Mouse (Mus musculus): Measurements from ENCODE around the gene Rnf114. TPM values are rescaled to one million over a fixed set of nuclear protein-coding genes. Genes with fewer than 3 reads are reported as not detected.

Rnf114 gene
- 140 and 150 TPM in 2 replicates for polyA plus RNA-seq (2014; fragmentation: Nextera tagmentation; extraction: Ambion mirVana)

DNA sequence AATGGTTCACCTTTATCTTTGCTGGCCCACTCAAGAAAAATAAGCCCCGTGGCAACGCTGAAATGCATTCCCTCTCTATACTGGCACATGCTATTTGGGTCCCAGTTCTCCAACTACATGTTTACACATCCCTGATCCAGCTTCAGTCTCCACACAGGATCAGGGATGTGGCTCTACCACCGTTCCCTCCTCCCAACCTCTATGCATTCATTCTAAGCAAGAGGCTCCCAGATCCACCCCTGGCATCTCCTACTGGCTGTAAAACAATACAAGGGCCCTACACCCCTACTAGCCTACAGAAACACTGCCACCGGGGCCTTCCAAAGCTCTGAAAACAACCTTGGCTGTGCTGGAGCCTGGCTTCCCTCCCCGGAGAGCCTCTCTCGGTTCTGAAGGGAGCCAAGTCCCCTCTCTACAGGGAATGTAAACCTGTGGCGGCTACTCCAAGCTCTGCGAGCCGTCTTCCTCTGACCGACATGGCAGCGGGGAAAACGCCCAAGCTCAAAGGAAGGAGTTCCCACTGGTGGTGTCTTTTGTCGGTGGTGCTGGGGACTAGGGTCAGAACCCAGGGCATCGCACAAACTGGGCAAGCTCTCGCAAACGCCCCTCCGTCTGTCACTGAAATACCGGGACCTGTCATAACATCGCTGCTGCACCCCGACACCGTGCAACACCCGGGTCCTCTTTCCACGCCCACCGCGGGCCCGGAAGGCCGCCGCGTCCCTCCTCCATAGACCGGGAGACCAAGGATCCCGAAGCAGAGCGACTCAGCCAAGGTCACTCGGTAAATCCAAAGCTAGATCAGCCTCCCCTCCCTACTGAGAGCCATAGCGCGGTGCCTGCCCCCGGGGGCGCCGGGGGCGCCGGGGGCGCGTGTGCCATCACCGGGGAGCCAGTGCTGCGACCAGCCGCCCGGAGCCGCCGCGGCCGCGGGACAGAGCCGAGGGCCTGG is at the start of gene Rnf114:
TSS of gene Rnf114 (plus strand) at position 889 of the 952 bp plus-strand sequence.
- peak within 1 kb of the TSS; percentile 91 for H3K9ac ChIP-seq (ENCODE audit: low read length)
- DNase-seq (ENCODE audit: low spot score, missing footprints) (peak; percentile 84), ATAC-seq (ENCODE audit: low FRiP score) (peak; percentile 41; the same call in 1 of the 2 replicates)
- 4% methylated on average over 46 of the region's 52 CpGs for WGBS
- H3K4me3 ChIP-seq (ENCODE audit: low read depth, low read length): peak within 1 kb of the TSS; percentile 100
- H3K27ac ChIP-seq (ENCODE audit: low read depth, low read length): peak within 1 kb of the TSS; percentile 99
- H3K4me1 ChIP-seq (ENCODE audit: control insufficient read depth, insufficient read depth, low read length): peaks cover 16% of the 10 kb centered on the region
- no peaks in the 10 kb centered on the region for H3K27me3 ChIP-seq (ENCODE audit: control insufficient read depth, insufficient read depth, low read length)
- H3K4me2 ChIP-seq: peak within 1 kb of the TSS; percentile 86
- no peaks in the 10 kb centered on the region for H3K9me3 ChIP-seq (ENCODE audit: control insufficient read depth, low read length)
- no peaks in the 10 kb centered on the region for H3K36me3 ChIP-seq (ENCODE audit: control insufficient read depth, insufficient read depth, low read length)

DNA sequence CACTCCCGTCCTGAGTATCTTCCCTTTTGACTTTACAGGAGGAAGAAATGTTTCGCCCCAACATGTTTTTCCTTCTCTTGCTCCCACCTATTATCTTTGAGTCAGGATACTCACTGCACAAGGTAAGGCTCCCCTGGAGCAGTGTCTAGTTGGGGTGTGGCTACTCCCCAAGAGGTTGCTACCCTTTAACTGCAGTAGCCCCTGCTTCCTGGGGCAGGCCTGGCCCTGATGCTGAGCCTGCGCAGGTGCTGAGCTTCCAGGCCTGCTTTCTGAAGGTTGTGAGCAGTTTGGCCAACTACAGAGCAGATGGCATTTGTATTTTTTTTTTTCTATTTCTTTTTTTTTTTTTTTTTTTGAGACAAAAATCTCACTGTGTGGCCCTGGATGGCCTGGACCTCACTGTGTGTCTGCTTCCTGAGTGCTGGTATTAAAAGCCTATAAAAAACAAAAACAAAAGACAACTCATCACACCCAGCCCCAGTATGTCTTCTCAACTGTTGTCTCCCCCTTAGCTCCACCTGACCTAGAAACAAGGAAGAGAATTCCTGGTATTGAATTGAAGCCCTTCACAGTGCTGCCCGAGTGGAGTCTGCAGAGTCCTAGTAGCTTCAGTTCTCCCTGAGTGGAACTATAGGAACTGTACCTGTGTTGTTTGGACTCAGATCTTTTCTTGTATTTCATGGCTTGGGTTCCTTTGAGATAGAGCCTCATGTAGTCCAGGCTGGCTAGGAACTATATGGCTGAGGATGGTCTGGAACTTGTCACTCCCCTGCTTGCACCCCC is 48.8 kb upstream of the Rnf114 start:
- no peaks in the 10 kb centered on the region for H3K4me1 ChIP-seq (ENCODE audit: control insufficient read depth, insufficient read depth, low read length)
- H3K4me2 ChIP-seq: no peak overlapping the region
- no peak overlapping the region for H3K9ac ChIP-seq (ENCODE audit: low read length)
- ATAC-seq (ENCODE audit: low FRiP score) (no peak), DNase-seq (ENCODE audit: low spot score, missing footprints) (no peak)
- H3K36me3 ChIP-seq (ENCODE audit: control insufficient read depth, insufficient read depth, low read length): peaks cover 5% of the 10 kb centered on the region; the same call in 1 of the 2 replicates
- no peaks in the 10 kb centered on the region for H3K27me3 ChIP-seq (ENCODE audit: control insufficient read depth, insufficient read depth, low read length)
- 98% methylated on average over 4 of the region's 4 CpGs for WGBS
- H3K9me3 ChIP-seq (ENCODE audit: control insufficient read depth, low read length): no peaks in the 10 kb centered on the region
- no peak overlapping the region for H3K4me3 ChIP-seq (ENCODE audit: low read depth, low read length)
- H3K27ac ChIP-seq (ENCODE audit: low read depth, low read length): no peak overlapping the region

DNA sequence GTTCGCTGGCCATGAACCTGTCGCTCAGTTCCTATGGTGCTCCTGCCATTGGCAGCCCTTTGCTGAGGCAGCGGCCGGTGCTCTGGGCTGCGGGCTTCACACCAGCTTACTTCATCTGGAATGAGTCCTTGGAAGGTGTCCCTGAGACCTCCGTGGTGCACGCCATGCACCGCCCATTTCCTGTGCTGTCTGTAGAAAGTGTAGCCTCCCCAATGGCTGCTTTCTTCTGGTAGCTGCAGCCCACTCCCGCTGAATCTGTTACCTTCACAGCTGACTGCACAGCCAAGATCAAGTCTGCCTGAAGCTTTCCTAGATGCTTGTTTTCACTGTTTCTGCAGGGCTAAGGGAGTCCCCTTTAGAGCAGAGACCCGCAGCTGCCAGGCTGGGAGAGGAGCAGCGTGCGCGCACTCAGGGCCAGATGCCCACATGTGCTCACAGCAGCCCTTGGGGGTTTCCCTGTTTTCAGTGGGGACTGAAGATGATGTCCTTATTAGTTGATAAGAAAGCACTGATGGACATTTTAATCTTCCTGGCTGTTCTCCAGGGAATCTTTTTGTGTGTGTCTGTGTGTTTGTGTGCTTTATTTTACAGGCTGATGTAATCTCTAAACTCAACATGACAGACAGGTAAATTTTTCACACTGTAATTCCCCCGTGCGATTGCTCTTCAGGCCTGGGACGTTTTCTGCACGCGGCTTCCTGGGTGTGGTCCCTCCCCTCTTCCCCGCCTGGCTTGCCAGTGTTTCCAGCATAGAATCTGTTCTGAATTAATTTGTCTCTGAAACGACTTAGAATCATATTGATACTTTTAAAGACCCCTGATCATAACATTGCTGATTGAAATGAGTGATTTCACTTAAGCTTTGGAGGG is 46.3 kb upstream of the Rnf114 start:
- Histone ChIP-seq H3K4me3 (ENCODE audit: low read depth, low read length) (no peak overlapping the region), H3K27me3 (ENCODE audit: control insufficient read depth, insufficient read depth, low read length) (no peaks in the 10 kb centered on the region), H3K9me3 (ENCODE audit: control insufficient read depth, low read length) (no peaks in the 10 kb centered on the region), H3K4me1 (ENCODE audit: control insufficient read depth, insufficient read depth, low read length) (no peaks in the 10 kb centered on the region), H3K36me3 (ENCODE audit: control insufficient read depth, insufficient read depth, low read length) (peaks cover 6% of the 10 kb centered on the region; the same call in 1 of the 2 replicates), H3K9ac (ENCODE audit: low read length) (no peak overlapping the region), H3K27ac (ENCODE audit: low read depth, low read length) (no peak overlapping the region), H3K4me2 (no peak overlapping the region)
- DNase-seq (ENCODE audit: low spot score, missing footprints) (no peak), ATAC-seq (ENCODE audit: low FRiP score) (no peak)
- 87% methylated on average over 20 of the region's 20 CpGs for WGBS

DNA sequence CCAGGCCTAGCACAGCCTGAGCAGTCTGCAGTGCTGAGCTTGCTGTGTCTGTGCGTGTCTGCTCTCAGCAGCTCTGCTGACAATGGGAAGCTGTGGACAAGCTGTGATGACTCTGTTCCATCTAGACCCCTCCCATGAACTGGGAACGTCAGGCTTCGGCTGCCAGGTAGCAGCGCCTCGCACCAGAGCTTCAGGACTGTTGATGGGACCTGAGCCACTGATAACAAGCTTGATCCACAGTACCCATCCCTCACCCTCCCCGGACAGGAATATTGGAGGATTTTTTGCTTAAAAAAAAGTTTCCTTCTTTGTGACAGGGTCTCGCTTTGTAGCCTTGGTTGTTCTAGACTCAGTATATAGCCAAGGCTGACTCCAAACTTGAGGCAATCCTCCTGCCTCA is 45.2 kb upstream of the Rnf114 start:
- no peak overlapping the region for H3K9ac ChIP-seq (ENCODE audit: low read length)
- H3K9me3 ChIP-seq (ENCODE audit: control insufficient read depth, low read length): no peaks in the 10 kb centered on the region
- no peak overlapping the region for H3K4me3 ChIP-seq (ENCODE audit: low read depth, low read length)
- WGBS: 90% methylated on average over 7 of the region's 7 CpGs
- no peaks in the 10 kb centered on the region for H3K4me1 ChIP-seq (ENCODE audit: control insufficient read depth, insufficient read depth, low read length)
- no peaks in the 10 kb centered on the region for H3K27me3 ChIP-seq (ENCODE audit: control insufficient read depth, insufficient read depth, low read length)
- DNase-seq (ENCODE audit: low spot score, missing footprints) (no peak), ATAC-seq (ENCODE audit: low FRiP score) (no peak)
- 0 out of 2 replicates have a peak, but pooled peaks cover 4% of the 10 kb centered on the region for H3K36me3 ChIP-seq (ENCODE audit: control insufficient read depth, insufficient read depth, low read length)
- no peak overlapping the region for H3K4me2 ChIP-seq
- no peak overlapping the region for H3K27ac ChIP-seq (ENCODE audit: low read depth, low read length)

DNA sequence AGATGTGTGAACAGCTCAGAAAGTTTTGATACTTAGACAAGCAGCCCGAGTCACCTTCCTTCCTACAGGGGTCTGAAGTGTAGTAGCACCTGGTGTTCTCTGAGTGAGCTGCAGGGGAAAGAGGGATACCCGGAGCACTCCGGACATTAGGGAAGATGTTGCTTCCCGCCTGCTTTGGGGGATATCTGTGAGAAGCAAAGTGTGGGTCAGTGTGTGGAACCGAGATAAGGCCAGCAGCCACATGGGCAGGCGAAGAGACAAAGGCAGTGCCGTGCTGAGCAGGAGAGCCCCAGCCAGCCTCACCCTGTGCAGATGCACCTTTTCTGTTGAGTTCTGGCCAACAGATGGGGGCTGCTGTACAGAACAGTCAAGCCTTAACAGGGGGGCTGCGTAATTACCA is 44.8 kb upstream of the Rnf114 start:
- ATAC-seq (ENCODE audit: low FRiP score) (no peak), DNase-seq (ENCODE audit: low spot score, missing footprints) (no peak)
- Histone ChIP-seq H3K36me3 (ENCODE audit: control insufficient read depth, insufficient read depth, low read length) (0 out of 2 replicates have a peak, but pooled peaks cover 4% of the 10 kb centered on the region), H3K27me3 (ENCODE audit: control insufficient read depth, insufficient read depth, low read length) (no peaks in the 10 kb centered on the region), H3K4me2 (no peak overlapping the region), H3K9me3 (ENCODE audit: control insufficient read depth, low read length) (no peaks in the 10 kb centered on the region), H3K9ac (ENCODE audit: low read length) (no peak overlapping the region), H3K4me1 (ENCODE audit: control insufficient read depth, insufficient read depth, low read length) (no peaks in the 10 kb centered on the region), H3K27ac (ENCODE audit: low read depth, low read length) (no peak overlapping the region), H3K4me3 (ENCODE audit: low read depth, low read length) (no peak overlapping the region)
- WGBS: 90% methylated on average over 8 of the region's 8 CpGs

DNA sequence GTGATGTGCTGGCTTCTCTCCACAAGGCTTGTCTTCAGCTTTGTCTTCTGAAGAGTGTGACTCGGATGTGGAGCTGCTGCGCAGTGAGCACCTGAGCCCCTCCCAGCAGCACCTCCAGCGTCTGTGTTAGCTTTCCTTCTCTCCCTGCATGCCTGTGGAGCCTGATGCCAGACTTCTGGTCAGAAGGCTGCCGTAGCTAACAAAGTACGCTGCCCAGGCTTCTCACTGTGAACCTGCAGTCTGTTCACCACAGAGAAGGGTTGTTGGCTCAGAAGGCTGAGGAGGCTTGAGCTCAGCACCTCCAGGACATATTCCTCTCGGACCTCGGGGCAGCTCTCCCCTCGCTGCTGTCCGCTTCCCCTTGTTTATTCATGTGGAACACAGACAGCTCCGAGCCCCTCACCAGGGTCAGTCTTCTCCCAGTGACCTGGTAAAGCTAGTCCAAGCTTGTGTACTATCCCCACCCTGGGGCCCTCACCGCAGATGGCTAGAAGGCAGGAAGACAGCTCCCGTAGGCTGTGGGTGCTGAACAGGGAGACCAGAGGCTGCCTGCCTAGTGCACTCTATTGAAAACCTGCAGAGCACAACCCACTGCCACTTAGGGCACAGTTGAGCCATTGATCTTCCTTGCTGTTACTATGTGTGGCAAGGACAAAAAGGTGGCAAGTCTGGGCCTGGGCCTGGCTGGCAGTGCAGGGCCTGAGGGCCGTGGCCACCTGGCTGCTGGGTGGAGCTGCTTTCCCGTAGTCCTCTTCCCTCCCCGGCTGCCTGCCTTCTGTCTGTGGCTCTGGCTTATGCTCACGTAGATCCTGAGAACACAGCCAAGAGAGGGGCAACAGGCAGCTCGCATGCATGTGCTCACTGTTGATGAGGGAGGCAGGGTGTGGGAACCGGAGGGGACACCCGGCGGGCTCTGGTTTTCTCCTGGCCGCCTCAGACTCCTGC is 42.8 kb upstream of the Rnf114 start:
- Histone ChIP-seq H3K27me3 (ENCODE audit: control insufficient read depth, insufficient read depth, low read length) (no peaks in the 10 kb centered on the region), H3K4me1 (ENCODE audit: control insufficient read depth, insufficient read depth, low read length) (no peaks in the 10 kb centered on the region), H3K4me3 (ENCODE audit: low read depth, low read length) (no peak overlapping the region), H3K27ac (ENCODE audit: low read depth, low read length) (no peak overlapping the region), H3K4me2 (no peak overlapping the region), H3K9me3 (ENCODE audit: control insufficient read depth, low read length) (no peaks in the 10 kb centered on the region), H3K9ac (ENCODE audit: low read length) (no peak overlapping the region), H3K36me3 (ENCODE audit: control insufficient read depth, insufficient read depth, low read length) (peaks cover 5% of the 10 kb centered on the region)
- no peak for DNase-seq (ENCODE audit: low spot score, missing footprints)
- WGBS: 90% methylated on average over 21 of the region's 21 CpGs
- ATAC-seq (ENCODE audit: low FRiP score): no peak

DNA sequence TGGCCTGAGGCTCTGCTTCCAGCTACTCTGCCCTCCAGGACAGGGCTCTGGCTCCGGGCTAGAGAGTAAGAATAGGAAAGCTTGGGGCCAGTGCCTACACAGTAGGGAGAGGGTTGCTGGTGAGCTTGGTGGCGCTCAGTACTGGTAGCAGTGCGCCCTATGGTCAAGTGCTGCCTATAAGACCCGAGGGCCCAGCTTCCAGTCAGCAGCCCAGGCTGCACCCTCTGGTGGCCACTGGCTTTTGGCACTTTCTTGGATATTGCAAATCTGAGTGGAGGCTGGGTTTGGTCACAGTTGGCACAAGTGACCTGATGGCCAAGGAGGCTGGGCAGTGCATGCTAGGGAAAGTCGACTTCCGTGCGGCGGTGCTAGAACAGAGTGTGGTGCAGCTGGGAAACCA is 41.8 kb upstream of the Rnf114 start:
- Histone ChIP-seq H3K4me2 (no peak overlapping the region), H3K27ac (ENCODE audit: low read depth, low read length) (no peak overlapping the region), H3K4me1 (ENCODE audit: control insufficient read depth, insufficient read depth, low read length) (no peaks in the 10 kb centered on the region), H3K9ac (ENCODE audit: low read length) (no peak overlapping the region), H3K36me3 (ENCODE audit: control insufficient read depth, insufficient read depth, low read length) (peaks cover 12% of the 10 kb centered on the region), H3K4me3 (ENCODE audit: low read depth, low read length) (no peak overlapping the region), H3K27me3 (ENCODE audit: control insufficient read depth, insufficient read depth, low read length) (no peaks in the 10 kb centered on the region), H3K9me3 (ENCODE audit: control insufficient read depth, low read length) (no peaks in the 10 kb centered on the region)
- no peak for ATAC-seq (ENCODE audit: low FRiP score)
- no peak for DNase-seq (ENCODE audit: low spot score, missing footprints)
- WGBS: 95% methylated on average over 8 of the region's 8 CpGs

DNA sequence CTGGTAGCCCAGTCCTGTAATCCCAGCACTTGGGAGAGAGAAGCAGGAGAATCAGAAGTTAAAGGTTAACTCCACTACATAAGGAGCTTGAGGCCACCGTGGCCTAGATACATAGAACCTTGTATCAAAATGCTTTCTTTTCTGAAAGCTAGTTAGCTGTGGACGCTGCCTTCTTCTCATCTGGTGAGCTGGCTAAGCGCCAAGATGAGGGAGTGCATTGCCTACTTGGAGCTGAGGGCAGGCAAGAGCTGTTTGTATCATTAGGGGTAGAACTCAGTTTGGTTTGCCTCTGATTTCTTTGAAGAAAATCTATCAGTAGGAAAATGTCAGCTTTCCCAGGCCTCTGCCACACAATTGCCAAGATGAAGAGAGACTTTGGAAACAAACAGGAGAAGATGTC is 38.6 kb upstream of the Rnf114 start:
- no peak overlapping the region for H3K4me3 ChIP-seq (ENCODE audit: low read depth, low read length)
- H3K36me3 ChIP-seq (ENCODE audit: control insufficient read depth, insufficient read depth, low read length): peaks cover 18% of the 10 kb centered on the region
- H3K9me3 ChIP-seq (ENCODE audit: control insufficient read depth, low read length): no peaks in the 10 kb centered on the region
- 94% methylated on average over 3 of the region's 3 CpGs for WGBS
- no peaks in the 10 kb centered on the region for H3K4me1 ChIP-seq (ENCODE audit: control insufficient read depth, insufficient read depth, low read length)
- no peaks in the 10 kb centered on the region for H3K27me3 ChIP-seq (ENCODE audit: control insufficient read depth, insufficient read depth, low read length)
- H3K9ac ChIP-seq (ENCODE audit: low read length): no peak overlapping the region
- no peak overlapping the region for H3K4me2 ChIP-seq
- H3K27ac ChIP-seq (ENCODE audit: low read depth, low read length): no peak overlapping the region
- ATAC-seq (ENCODE audit: low FRiP score) (no peak), DNase-seq (ENCODE audit: low spot score, missing footprints) (no peak)

All from midbrain, embryonic 11.5 days (tissue).